25 mouse cellular contexts compared by ENCODE assay signal in genomic region chr3:157192021-157192420, GRCm38 (mm10).
"Had no signal": no experiment of that assay in that cellular context is flagged by ENCODE, and none has a peak within 500 bp of the region (broad histone marks: within the 10 kb centered on the region; RNA-seq: fewer than 3 reads in every experiment).

No protein-coding gene starts in this region.

- H3K4me1 ChIP-seq: hindbrain, embryonic 10.5 days; hindbrain, embryonic 12.5 days; intestine, embryonic 15.5 days; limb, embryonic 12.5 days; liver, embryonic 13.5 days; liver, embryonic 15.5 days had no signal

- H3K4me3 ChIP-seq: gastrocnemius, adult 2 months; heart, embryonic 10.5 days; heart, embryonic 12.5 days; hindbrain, embryonic 10.5 days; hindbrain, embryonic 12.5 days; intestine, embryonic 15.5 days; limb, embryonic 12.5 days; liver, embryonic 13.5 days; liver, embryonic 15.5 days had no signal

- H3K36me3 ChIP-seq: heart, embryonic 10.5 days; heart, embryonic 12.5 days; hindbrain, embryonic 10.5 days; hindbrain, embryonic 12.5 days; intestine, embryonic 15.5 days; limb, embryonic 12.5 days; liver, embryonic 13.5 days; liver, embryonic 15.5 days had no signal

- DNase-seq: gastrocnemius, adult 2 months; gastrocnemius, postnatal 10 days; gastrocnemius, postnatal 25 days; heart, adult 18-20 months; heart, postnatal 10 days; heart, postnatal 4 days; kidney, adult 18-20 months; kidney, adult 8-10 months; kidney, postnatal 10 days; kidney, postnatal 25 days; kidney, postnatal 4 days; liver; liver, embryonic 13.5 days had no signal

- ATAC-seq: hindbrain, embryonic 16.5 days; inflammation-experienced regulatory T-cells, adult 6 months; intestine, embryonic 15.5 days; intestine, postnatal 0 days had no signal

- H3K27ac ChIP-seq: gastrocnemius, adult 2 months; heart, embryonic 10.5 days; hindbrain, embryonic 10.5 days; hindbrain, embryonic 12.5 days; hindbrain, embryonic 14.5 days; intestine, embryonic 15.5 days; limb, embryonic 12.5 days; liver, embryonic 13.5 days; liver, embryonic 15.5 days had no signal

- H3K27me3 ChIP-seq: heart, embryonic 12.5 days; hindbrain, embryonic 12.5 days; intestine, embryonic 15.5 days; limb, embryonic 12.5 days; liver, embryonic 13.5 days; liver, embryonic 15.5 days had no signal

- H3K4me2 ChIP-seq: heart, embryonic 12.5 days; hindbrain, embryonic 12.5 days; hindbrain, embryonic 14.5 days; intestine, embryonic 15.5 days; limb, embryonic 12.5 days; liver, embryonic 11.5 days; liver, embryonic 13.5 days; liver, embryonic 15.5 days had no signal

- H3K9ac ChIP-seq: heart, embryonic 12.5 days; hindbrain, embryonic 12.5 days; hindbrain, embryonic 14.5 days; intestine, embryonic 15.5 days; limb, embryonic 12.5 days; liver, embryonic 13.5 days; liver, embryonic 15.5 days had no signal

- H3K9me3 ChIP-seq: heart, embryonic 10.5 days; heart, embryonic 12.5 days; hindbrain, embryonic 10.5 days; hindbrain, embryonic 12.5 days; intestine, embryonic 15.5 days; limb, embryonic 12.5 days; liver, embryonic 13.5 days; liver, embryonic 15.5 days had no signal
